ENCODE assay signal across 8 mouse cellular contexts in genomic region chr1:51915576-51916156, GRCm38 (mm10). TPM values are rescaled to one million over a fixed set of nuclear protein-coding genes. Genes with fewer than 3 reads are reported as not detected.
A peak's percentile ranks its signal among the peaks of the same experiment; 100 is the strongest.
DNase-seq lines count a peak whose midpoint lies in the region; ATAC-seq and TF ChIP-seq lines count a peak whose summit lies in the region.

Myo1b (minus strand) TSS chr1:51916071.

- TF ChIP-seq CTCF in liver, adult 2 months (IDR thresholded peaks at IDR 0.05; ENCODE audit: low read depth, low read length) = peak; percentile 68

- no peaks in the 10 kb centered on the region for H3K9me3 ChIP-seq in midbrain, embryonic 16.5 days (replicated peaks; ENCODE audit: control insufficient read depth, low read length, poor library complexity, severe bottlenecking)
- peaks cover 3% of the 10 kb centered on the region; the same call in 1 of the 2 replicates for H3K9me3 ChIP-seq in stomach, embryonic 16.5 days (replicated peaks; ENCODE audit: control insufficient read depth, low read length)

- DNase-seq in frontal cortex, adult 2 months (ENCODE audit: extremely low spot score in 1 of 2, low spot score in 1 of 2) = no peak
- DNase-seq in frontal cortex, postnatal 36 days (ENCODE audit: low spot score in 2 of 2) = no peak
- peak; percentile 75 for DNase-seq in embryo, embryonic 10.5 days (ENCODE audit: low spot score)
- peak; percentile 73 to 74 for DNase-seq in heart, adult 18-20 months
- DNase-seq in kidney, adult 11 months = peak; percentile 31
- DNase-seq in liver, adult 2 months (ENCODE audit: extremely low read depth, low read depth, low spot score) = peak; percentile 56

- no peaks in the 10 kb centered on the region for H3K27me3 ChIP-seq in liver, adult 2 months (ENCODE audit: control insufficient read depth, insufficient read depth, low read length)
- no peaks in the 10 kb centered on the region for H3K27me3 ChIP-seq in midbrain, embryonic 16.5 days (ENCODE audit: control insufficient read depth, insufficient read depth, low read depth, low read length)
- H3K27me3 ChIP-seq in stomach, embryonic 16.5 days (ENCODE audit: control insufficient read depth, insufficient read depth, low read length) = no peaks in the 10 kb centered on the region

- peak; percentile 86 for ATAC-seq in midbrain, embryonic 16.5 days
- peak; percentile 89 for ATAC-seq in stomach, embryonic 16.5 days (ENCODE audit: insufficient read depth, low FRiP score)

- peaks cover 3% of the 10 kb centered on the region for H3K4me1 ChIP-seq in liver, adult 2 months (ENCODE audit: control insufficient read depth, insufficient read depth, low read length)
- H3K4me1 ChIP-seq in midbrain, embryonic 16.5 days (ENCODE audit: control insufficient read depth, insufficient read depth, low read length) = peaks cover 11% of the 10 kb centered on the region
- H3K4me1 ChIP-seq in stomach, embryonic 16.5 days (ENCODE audit: control insufficient read depth, insufficient read depth, low read length) = peaks cover 27% of the 10 kb centered on the region

- H3K9ac ChIP-seq in liver, adult 2 months (ENCODE audit: low read depth, low read length) = peak within 1 kb of the TSS; percentile 92
- peak within 1 kb of the TSS; percentile 60 for H3K9ac ChIP-seq in midbrain, embryonic 16.5 days (ENCODE audit: low read depth, low read length)
- H3K9ac ChIP-seq in stomach, embryonic 16.5 days (ENCODE audit: low read length) = peak within 1 kb of the TSS; percentile 95

- under 1% methylated on average over 78 of the region's 79 CpGs for WGBS in liver, adult 2 months
- under 1% methylated on average over 73 of the region's 79 CpGs for WGBS in midbrain, embryonic 16.5 days
- under 1% methylated on average over 79 of the region's 79 CpGs for WGBS in stomach, embryonic 16.5 days

- peak within 1 kb of the TSS; percentile 62 for H3K27ac ChIP-seq in liver, adult 2 months (replicated peaks; ENCODE audit: insufficient read depth, low read depth, low read length)
- peak within 1 kb of the TSS; percentile 44 for H3K27ac ChIP-seq in midbrain, embryonic 16.5 days (ENCODE audit: low read length)
- H3K27ac ChIP-seq in stomach, embryonic 16.5 days (ENCODE audit: low read length) = peak within 1 kb of the TSS; percentile 87

- H3K79me2 ChIP-seq in liver, adult 2 months (ENCODE audit: control insufficient read depth, insufficient read depth, low read length) = peaks cover 14% of the 10 kb centered on the region

- H3K36me3 ChIP-seq in liver, adult 2 months (ENCODE audit: control insufficient read depth, insufficient read depth, low read length) = no peaks in the 10 kb centered on the region
- no peaks in the 10 kb centered on the region for H3K36me3 ChIP-seq in midbrain, embryonic 16.5 days (ENCODE audit: control insufficient read depth, insufficient read depth, low read length)
- H3K36me3 ChIP-seq in stomach, embryonic 16.5 days (ENCODE audit: control insufficient read depth, insufficient read depth, low read length) = no peaks in the 10 kb centered on the region

- peak within 1 kb of the TSS; percentile 70 for H3K4me2 ChIP-seq in midbrain, embryonic 16.5 days (ENCODE audit: low read length)
- peak within 1 kb of the TSS; percentile 71 for H3K4me2 ChIP-seq in stomach, embryonic 16.5 days (ENCODE audit: low read depth, low read length)

- peak within 1 kb of the TSS; percentile 83 for H3K4me3 ChIP-seq in liver, adult 2 months (ENCODE audit: insufficient read depth, low read depth, low read length)
- H3K4me3 ChIP-seq in midbrain, embryonic 16.5 days (ENCODE audit: low read depth, low read length) = peak within 1 kb of the TSS; percentile 51
- H3K4me3 ChIP-seq in stomach, embryonic 16.5 days (replicated peaks; ENCODE audit: low read length) = peak within 1 kb of the TSS; percentile 91

- TF ChIP-seq POLR2A in liver, adult 2 months (IDR thresholded peaks at IDR 0.05; ENCODE audit: extremely low read depth, insufficient read depth, low read length) = 0 out of 2 replicates have a peak, but pooled peaks have one; percentile 19

RNA-seq across cellular contexts. Expression of gene Myo1b, which starts in this region (rescaled TPM):
- 20.0 and 20.4 TPM in 2 replicates for polyA plus RNA-seq in frontal cortex, adult 2 months (2012; rRNA removed)
- 10 to 100 TPM; 24.8 to 30.0 TPM for total RNA-seq in heart, adult 18-20 months (2021)
- 158 and 176 TPM in 2 replicates for total RNA-seq in liver, adult 2 months (2014; rRNA removed)
- 35.1 and 41.7 TPM in 2 replicates for polyA plus RNA-seq in liver, adult 2 months (2012; rRNA removed)
- polyA plus RNA-seq in midbrain, embryonic 16.5 days (2015; fragmentation: Nextera tagmentation; extraction: Ambion mirVana) = 57.6 and 66.1 TPM in 2 replicates
- polyA plus RNA-seq in stomach, embryonic 16.5 days (2015; fragmentation: Nextera tagmentation; extraction: Ambion mirVana) = 55.3 and 57.8 TPM in 2 replicates

Comparison
In these comparisons a context has a peak if more than half of its experiments do, and no peak if none do; other contexts are left out.
1. DNase-seq: peak in embryo, embryonic 10.5 days (single experiment), heart, adult 18-20 months (2 of 2), kidney, adult 11 months (single experiment) and liver, adult 2 months (single experiment); none in frontal cortex, adult 2 months (0 of 2) and frontal cortex, postnatal 36 days (0 of 2).
2. Peak in every context shown above with its lines, with median percentiles within 50 percentile points of each other: H3K27ac ChIP-seq, H3K4me3 ChIP-seq and H3K9ac ChIP-seq.